Mouse (Mus musculus): ENCODE measurements around the gene Crxos. TPM values are rescaled to one million over a fixed set of nuclear protein-coding genes. Genes with fewer than 3 reads are reported as not detected.

The Crxos gene
- polyA plus RNA-seq (2014; fragmentation: Nextera tagmentation; extraction: Ambion mirVana), result not detected in 2 replicates

DNA sequence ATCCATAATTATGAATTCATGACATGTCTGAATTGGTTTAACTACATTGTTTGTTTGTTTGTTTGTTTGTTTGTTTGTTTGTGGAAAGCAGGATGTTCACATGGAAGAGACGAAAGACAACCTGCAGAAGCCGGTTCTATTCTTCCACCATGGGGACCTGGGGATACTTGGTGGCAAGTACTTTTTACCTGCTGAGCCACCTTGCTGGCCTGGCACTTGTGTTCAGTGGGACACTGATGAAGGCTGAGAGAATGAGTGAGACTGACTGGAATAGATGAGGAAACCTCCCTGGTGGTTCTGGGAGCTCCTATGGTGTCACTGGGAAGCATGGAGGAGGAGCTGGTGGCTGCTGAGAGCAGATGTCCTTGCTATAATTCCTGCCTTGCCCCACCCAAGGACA lies at the start of gene Crxos:
Gene Crxos, plus strand, starts transcription at position 301 of the 400 bp plus-strand sequence.
- ATAC-seq (ENCODE audit: low FRiP score), result no peak
- Histone ChIP-seq H3K9me3 (ENCODE audit: control insufficient read depth, low read length) (no peaks in the 10 kb centered on the region), H3K36me3 (ENCODE audit: control insufficient read depth, insufficient read depth, low read length) (no peaks in the 10 kb centered on the region), H3K27me3 (ENCODE audit: control insufficient read depth, insufficient read depth, low read length) (no peaks in the 10 kb centered on the region), H3K4me1 (replicated peaks; ENCODE audit: control insufficient read depth, insufficient read depth, low read length) (no peaks in the 10 kb centered on the region), H3K4me3 (ENCODE audit: low read depth, low read length) (no peak within 1 kb of the TSS), H3K9ac (ENCODE audit: low read depth, low read length) (no peak within 1 kb of the TSS), H3K27ac (ENCODE audit: low read depth, low read length) (no peak within 1 kb of the TSS), H3K4me2 (replicated peaks; ENCODE audit: low read depth, low read length) (no peak within 1 kb of the TSS)
- DNase-seq (ENCODE audit: low spot score), result no peak
- WGBS, result 90% methylated on average over 2 of the region's 2 CpGs

- Histone ChIP-seq H3K4me2 (replicated peaks; ENCODE audit: low read depth, low read length) (no peak within 1 kb of the TSS), H3K9me3 (ENCODE audit: control insufficient read depth, low read length) (peaks cover 2% of the 10 kb centered on the region; the same call in 1 of the 2 replicates), H3K36me3 (ENCODE audit: control insufficient read depth, insufficient read depth, low read length) (no peaks in the 10 kb centered on the region), H3K4me1 (replicated peaks; ENCODE audit: control insufficient read depth, insufficient read depth, low read length) (no peaks in the 10 kb centered on the region), H3K4me3 (ENCODE audit: low read depth, low read length) (no peak within 1 kb of the TSS), H3K27ac (ENCODE audit: low read depth, low read length) (no peak within 1 kb of the TSS), H3K27me3 (ENCODE audit: control insufficient read depth, insufficient read depth, low read length) (no peaks in the 10 kb centered on the region), H3K9ac (ENCODE audit: low read depth, low read length) (no peak within 1 kb of the TSS)
- WGBS, result 86% methylated on average over 3 of the region's 3 CpGs
- DNase-seq (ENCODE audit: low spot score) (no peak), ATAC-seq (ENCODE audit: low FRiP score) (no peak)
Observed at GRCm38 (mm10) chr7:15839578-15839977, 42.8 kb upstream of the Crxos start, which contains the start of gene Obox6. Obox6 (minus strand) TSS chr7:15839678.

DNA sequence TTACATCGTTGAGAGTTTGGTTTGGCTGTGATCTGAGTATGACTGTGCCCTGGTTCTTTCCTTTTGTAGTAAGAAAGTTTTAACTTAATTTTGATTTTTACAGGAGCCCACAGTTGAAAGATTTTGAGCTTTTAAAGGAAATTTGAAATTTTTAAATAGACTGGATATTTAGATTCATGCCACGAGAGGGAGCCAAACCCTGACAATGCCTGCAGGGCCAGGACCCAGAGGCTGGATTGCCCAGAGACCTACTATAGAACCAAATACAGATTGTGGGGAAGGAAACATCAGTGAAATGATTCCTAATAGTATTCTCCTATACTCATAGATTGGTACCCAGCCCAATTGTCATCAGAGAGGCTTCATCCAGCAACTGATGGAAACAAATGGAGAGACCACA lies 22.8 kb upstream of the Crxos start:
- no peaks in the 10 kb centered on the region for H3K36me3 ChIP-seq (ENCODE audit: control insufficient read depth, insufficient read depth, low read length)
- ATAC-seq (ENCODE audit: low FRiP score), result no peak
- H3K4me2 ChIP-seq (replicated peaks; ENCODE audit: low read depth, low read length), result no peak overlapping the region
- H3K27ac ChIP-seq (ENCODE audit: low read depth, low read length), result no peak overlapping the region
- no peak for DNase-seq (ENCODE audit: low spot score)
- no peaks in the 10 kb centered on the region for H3K27me3 ChIP-seq (ENCODE audit: control insufficient read depth, insufficient read depth, low read length)
- H3K4me1 ChIP-seq (replicated peaks; ENCODE audit: control insufficient read depth, insufficient read depth, low read length), result no peaks in the 10 kb centered on the region
- no peaks in the 10 kb centered on the region for H3K9me3 ChIP-seq (ENCODE audit: control insufficient read depth, low read length)
- 53% methylated on average over 2 of the region's 2 CpGs for WGBS
- H3K4me3 ChIP-seq (ENCODE audit: low read depth, low read length), result no peak overlapping the region
- H3K9ac ChIP-seq (ENCODE audit: low read depth, low read length), result no peak overlapping the region

DNA sequence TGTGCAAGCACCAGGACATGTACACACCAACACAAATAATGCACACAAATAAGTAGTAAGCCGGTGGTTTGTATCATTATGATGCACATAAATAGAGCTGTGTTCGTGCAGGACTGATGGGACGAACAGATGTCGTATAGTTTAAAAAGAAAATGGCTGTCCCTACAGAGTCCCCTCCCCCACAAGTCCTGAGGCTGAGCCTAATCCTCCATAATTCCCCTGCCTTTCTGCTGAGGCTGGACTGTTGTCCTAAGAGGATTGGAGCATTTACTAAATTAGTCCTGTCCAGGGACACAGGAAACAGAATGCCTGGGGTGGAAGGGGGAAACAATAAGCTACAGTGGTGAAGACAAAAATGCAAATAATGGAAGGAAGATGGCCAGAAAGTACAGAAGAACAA lies 18.3 kb upstream of the Crxos start:
- Histone ChIP-seq H3K4me2 (replicated peaks; ENCODE audit: low read depth, low read length) (no peak overlapping the region), H3K9ac (ENCODE audit: low read depth, low read length) (no peak overlapping the region), H3K9me3 (ENCODE audit: control insufficient read depth, low read length) (no peaks in the 10 kb centered on the region), H3K4me3 (ENCODE audit: low read depth, low read length) (no peak overlapping the region), H3K36me3 (ENCODE audit: control insufficient read depth, insufficient read depth, low read length) (no peaks in the 10 kb centered on the region), H3K4me1 (replicated peaks; ENCODE audit: control insufficient read depth, insufficient read depth, low read length) (no peaks in the 10 kb centered on the region), H3K27ac (ENCODE audit: low read depth, low read length) (no peak overlapping the region), H3K27me3 (ENCODE audit: control insufficient read depth, insufficient read depth, low read length) (no peaks in the 10 kb centered on the region)
- ATAC-seq (ENCODE audit: low FRiP score), result no peak
- no peak for DNase-seq (ENCODE audit: low spot score)
- WGBS, result 75% methylated on average over 4 of the region's 4 CpGs

- H3K4me3 ChIP-seq (ENCODE audit: low read depth, low read length), result no peak within 1 kb of the TSS
- H3K36me3 ChIP-seq (ENCODE audit: control insufficient read depth, insufficient read depth, low read length), result no peaks in the 10 kb centered on the region
- WGBS, result 44% methylated on average over 4 of the region's 4 CpGs
- DNase-seq (ENCODE audit: low spot score) (no peak), ATAC-seq (ENCODE audit: low FRiP score) (no peak)
- H3K4me2 ChIP-seq (replicated peaks; ENCODE audit: low read depth, low read length), result no peak within 1 kb of the TSS
- no peaks in the 10 kb centered on the region for H3K9me3 ChIP-seq (ENCODE audit: control insufficient read depth, low read length)
- H3K4me1 ChIP-seq (replicated peaks; ENCODE audit: control insufficient read depth, insufficient read depth, low read length), result no peaks in the 10 kb centered on the region
- H3K27me3 ChIP-seq (ENCODE audit: control insufficient read depth, insufficient read depth, low read length), result no peaks in the 10 kb centered on the region
- no peak within 1 kb of the TSS for H3K27ac ChIP-seq (ENCODE audit: low read depth, low read length)
- no peak within 1 kb of the TSS for H3K9ac ChIP-seq (ENCODE audit: low read depth, low read length)
Observed at GRCm38 (mm10) chr7:15879756-15880155, 2.7 kb upstream of the Crxos start, which contains the start of gene Crx. Crx (minus strand) TSS chr7:15879968.

GRCm38 (mm10) chr7:15881388-15881787 lies 1.0 kb upstream of the Crxos start:
- Histone ChIP-seq H3K4me2 (replicated peaks; ENCODE audit: low read depth, low read length) (no peak overlapping the region), H3K9ac (ENCODE audit: low read depth, low read length) (no peak overlapping the region), H3K36me3 (ENCODE audit: control insufficient read depth, insufficient read depth, low read length) (no peaks in the 10 kb centered on the region), H3K4me1 (replicated peaks; ENCODE audit: control insufficient read depth, insufficient read depth, low read length) (no peaks in the 10 kb centered on the region), H3K4me3 (ENCODE audit: low read depth, low read length) (no peak overlapping the region), H3K27me3 (ENCODE audit: control insufficient read depth, insufficient read depth, low read length) (no peaks in the 10 kb centered on the region), H3K27ac (ENCODE audit: low read depth, low read length) (no peak overlapping the region), H3K9me3 (ENCODE audit: control insufficient read depth, low read length) (no peaks in the 10 kb centered on the region)
- DNase-seq (ENCODE audit: low spot score) (peak; percentile 6), ATAC-seq (ENCODE audit: low FRiP score) (peak; percentile 56; the same call in 1 of the 2 replicates)
- WGBS, result 14% methylated on average over 7 of the region's 7 CpGs

DNA sequence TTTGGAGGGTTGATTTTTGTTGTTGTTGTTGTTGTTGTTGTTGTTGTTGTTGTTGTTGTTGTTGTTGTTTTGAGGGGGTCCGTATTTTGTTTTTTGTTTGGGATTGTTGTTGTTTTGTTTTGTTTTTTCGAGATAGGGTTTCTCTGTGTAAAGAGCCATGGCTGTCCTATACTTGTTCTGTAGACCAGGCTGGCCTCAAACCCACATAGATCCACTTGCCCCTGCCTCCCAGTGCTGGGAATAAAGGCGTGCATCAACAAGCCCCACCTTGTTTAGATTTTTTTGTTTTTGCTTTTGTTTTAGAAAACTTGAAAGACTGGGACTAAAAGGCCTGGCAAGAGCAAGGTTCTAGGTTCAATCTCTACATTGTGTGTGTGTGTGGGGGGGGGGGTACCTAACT lies 586 bp upstream of the Crxos start:
- Histone ChIP-seq H3K27me3 (ENCODE audit: control insufficient read depth, insufficient read depth, low read length) (no peaks in the 10 kb centered on the region), H3K9ac (ENCODE audit: low read depth, low read length) (no peak overlapping the region), H3K4me1 (replicated peaks; ENCODE audit: control insufficient read depth, insufficient read depth, low read length) (no peaks in the 10 kb centered on the region), H3K9me3 (ENCODE audit: control insufficient read depth, low read length) (no peaks in the 10 kb centered on the region), H3K4me3 (ENCODE audit: low read depth, low read length) (no peak overlapping the region), H3K4me2 (replicated peaks; ENCODE audit: low read depth, low read length) (no peak overlapping the region), H3K36me3 (ENCODE audit: control insufficient read depth, insufficient read depth, low read length) (no peaks in the 10 kb centered on the region), H3K27ac (ENCODE audit: low read depth, low read length) (no peak overlapping the region)
- ATAC-seq (ENCODE audit: low FRiP score) (no peak), DNase-seq (ENCODE audit: low spot score) (no peak)
- 78% methylated on average over 3 of the region's 3 CpGs for WGBS

GRCm38 (mm10) chr7:15884127-15884526 lies 1.7 kb downstream of the Crxos start:
- Histone ChIP-seq H3K36me3 (ENCODE audit: control insufficient read depth, insufficient read depth, low read length) (no peaks in the 10 kb centered on the region), H3K27ac (ENCODE audit: low read depth, low read length) (no peak overlapping the region), H3K4me2 (replicated peaks; ENCODE audit: low read depth, low read length) (no peak overlapping the region), H3K27me3 (ENCODE audit: control insufficient read depth, insufficient read depth, low read length) (no peaks in the 10 kb centered on the region), H3K9me3 (ENCODE audit: control insufficient read depth, low read length) (no peaks in the 10 kb centered on the region), H3K4me1 (replicated peaks; ENCODE audit: control insufficient read depth, insufficient read depth, low read length) (no peaks in the 10 kb centered on the region), H3K4me3 (ENCODE audit: low read depth, low read length) (no peak overlapping the region), H3K9ac (ENCODE audit: low read depth, low read length) (no peak overlapping the region)
- no peak for ATAC-seq (ENCODE audit: low FRiP score)
- DNase-seq (ENCODE audit: low spot score), result no peak
- WGBS, result 86% methylated on average over 2 of the region's 2 CpGs

GRCm38 (mm10) chr7:15894251-15894650 lies 11.8 kb downstream of the Crxos start:
- Histone ChIP-seq H3K4me3 (ENCODE audit: low read depth, low read length) (no peak overlapping the region), H3K27me3 (ENCODE audit: control insufficient read depth, insufficient read depth, low read length) (no peaks in the 10 kb centered on the region), H3K27ac (ENCODE audit: low read depth, low read length) (no peak overlapping the region), H3K9me3 (ENCODE audit: control insufficient read depth, low read length) (no peaks in the 10 kb centered on the region), H3K4me1 (replicated peaks; ENCODE audit: control insufficient read depth, insufficient read depth, low read length) (no peaks in the 10 kb centered on the region), H3K9ac (ENCODE audit: low read depth, low read length) (no peak overlapping the region), H3K36me3 (ENCODE audit: control insufficient read depth, insufficient read depth, low read length) (no peaks in the 10 kb centered on the region), H3K4me2 (replicated peaks; ENCODE audit: low read depth, low read length) (no peak overlapping the region)
- 92% methylated on average over 1 of the region's 1 CpGs for WGBS
- ATAC-seq (ENCODE audit: low FRiP score), result no peak
- no peak for DNase-seq (ENCODE audit: low spot score)
